Mouse (Mus musculus): ENCODE results near the gene Lmx1a.

Gene Lmx1a

DNA sequence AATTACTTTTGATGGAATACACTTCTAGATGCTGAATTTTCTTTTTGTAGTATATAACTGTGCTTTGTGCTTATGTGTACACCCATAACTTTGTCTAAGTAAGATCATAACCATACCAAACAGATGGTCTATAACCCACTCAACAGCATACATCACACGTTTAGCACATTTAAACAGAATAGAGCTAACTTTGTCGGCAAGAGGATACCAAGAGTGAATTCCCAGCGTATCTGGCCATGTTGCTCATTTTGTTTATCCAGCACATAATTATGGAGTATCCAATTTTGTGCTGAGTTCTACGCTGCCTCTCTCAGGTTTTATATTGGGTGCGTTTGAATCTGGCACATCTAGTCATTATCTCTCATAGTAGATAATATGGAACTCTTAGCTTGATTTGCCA is 196.7 kb downstream of the Lmx1a start:
- ATAC-seq (ENCODE audit: low TSS enrichment): peak; percentile 96

GRCm38 (mm10) chr1:167888120-167888519 is 199.1 kb downstream of the Lmx1a start:
- no peak for ATAC-seq (ENCODE audit: low TSS enrichment)

DNA sequence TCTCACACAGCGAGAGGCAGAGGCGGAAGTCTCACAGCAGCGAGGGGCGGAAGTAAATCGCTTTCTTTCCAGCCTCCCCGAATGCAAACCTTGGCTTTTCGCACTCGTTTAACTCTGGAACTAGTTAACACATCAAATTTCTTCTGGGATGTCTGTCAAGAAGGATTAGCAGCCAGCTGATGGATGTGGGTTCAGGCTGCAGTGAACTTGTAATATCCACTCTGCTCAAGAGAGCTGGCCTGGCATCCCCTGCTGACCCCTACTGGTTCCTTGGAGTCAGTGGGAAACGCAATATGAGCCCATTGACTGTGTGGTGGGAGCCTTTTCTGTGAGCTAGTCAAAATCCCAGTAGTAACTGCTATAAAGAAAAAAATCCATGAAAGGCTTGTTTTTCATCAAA is 199.8 kb downstream of the Lmx1a start:
- no peak for ATAC-seq (ENCODE audit: low TSS enrichment)

DNA sequence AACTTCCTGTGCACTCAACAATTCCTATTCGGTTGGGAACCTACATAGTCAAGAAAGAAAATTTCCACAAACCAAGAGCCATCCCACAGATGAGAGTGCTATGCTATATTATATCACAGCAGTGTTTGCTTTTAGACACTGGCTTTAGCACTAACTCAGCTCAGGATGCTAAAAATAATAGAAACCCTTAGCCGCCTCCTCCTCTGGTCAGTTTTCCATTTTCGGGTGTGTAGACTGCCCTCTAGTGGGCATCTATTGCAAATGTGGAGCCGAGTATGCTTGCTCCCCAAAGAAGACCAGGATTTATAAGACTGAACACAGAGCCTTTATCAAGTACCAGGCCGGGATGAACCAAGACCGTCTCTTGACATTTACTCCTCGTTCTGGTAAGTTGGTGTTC is 207.2 kb downstream of the Lmx1a start:
- peak; percentile 99 for ATAC-seq (ENCODE audit: low TSS enrichment)
